Mouse (Mus musculus) kidney, embryonic 14.5 days (tissue): ENCODE measurements at regions not wholly inside any gene's neighbourhood (a gene's known extent, or its start where the extent isn't known, plus 50 kb on each side); places are given as distances from the start of the nearest gene placed in this dataset.
A peak's percentile ranks its signal among the peaks of the same experiment; 100 is the strongest.

Experiments
- ATAC-seq: fragments of 200-750 bp; cut with Nextera tagmentation; 2 replicates; pipeline ENCODE4 v1.8.0; 2017; ENCODE audit warnings: moderate number of reproducible peaks, mild to moderate bottlenecking, moderate TSS enrichment, moderate library complexity; ENCODE audit not compliant: low FRiP score, low TSS enrichment
- H3K27ac ChIP-seq: fragments of 300-500 bp; sonication (generic); 2 replicates; pipeline ENCODE4 v1.5.1; 2014; ENCODE audit warnings: low read depth, mild to moderate bottlenecking, low read length, moderate library complexity, mixed read lengths
- H3K27me3 ChIP-seq: fragments of 300-500 bp; sonication (generic); 2 replicates; pipeline ENCODE4 v1.6.1; 2014; ENCODE audit warnings: mild to moderate bottlenecking, low read length; ENCODE audit not compliant: control insufficient read depth, insufficient read depth
- H3K36me3 ChIP-seq: fragments of 300-500 bp; sonication (generic); 2 replicates; pipeline ENCODE4 v1.6.1; 2014; ENCODE audit warnings: low read length, mixed read lengths; ENCODE audit not compliant: control insufficient read depth, insufficient read depth
- H3K4me1 ChIP-seq: fragments of 300-500 bp; sonication (generic); 2 replicates; pipeline ENCODE4 v1.6.1; 2014; ENCODE audit warnings: low read length, mixed read lengths; ENCODE audit not compliant: control insufficient read depth, insufficient read depth
- H3K4me2 ChIP-seq: fragments of 300-500 bp; sonication (generic); replicated peaks from 2 replicates; pipeline ENCODE4 v1.6.1; 2014; ENCODE audit warnings: low read depth, mild to moderate bottlenecking, low read length
- H3K4me3 ChIP-seq: fragments of 300-500 bp; sonication (generic); 2 replicates; pipeline ENCODE4 v1.5.1; 2014; ENCODE audit warnings: mild to moderate bottlenecking, low read length
- H3K9ac ChIP-seq: fragments of 300-500 bp; sonication (generic); 2 replicates; pipeline ENCODE4 v1.6.1; 2014; ENCODE audit warnings: low read depth, mild to moderate bottlenecking, low read length, moderate library complexity
- H3K9me3 ChIP-seq: fragments of 300-500 bp; sonication (generic); 2 replicates; pipeline ENCODE4 v1.6.1; 2016; ENCODE audit warnings: low read length; ENCODE audit not compliant: control insufficient read depth
- WGBS: fragments of 180-500 bp; shearing (Covaris S2); extraction: QIAGEN DNeasy Blood & Tissue Kit; methylation state at CpG from one replicate; pipeline ENCODE4 v1.1.7; 2014; 5-methylcytosine and 5-hydroxymethylcytosine counted together

DNA sequence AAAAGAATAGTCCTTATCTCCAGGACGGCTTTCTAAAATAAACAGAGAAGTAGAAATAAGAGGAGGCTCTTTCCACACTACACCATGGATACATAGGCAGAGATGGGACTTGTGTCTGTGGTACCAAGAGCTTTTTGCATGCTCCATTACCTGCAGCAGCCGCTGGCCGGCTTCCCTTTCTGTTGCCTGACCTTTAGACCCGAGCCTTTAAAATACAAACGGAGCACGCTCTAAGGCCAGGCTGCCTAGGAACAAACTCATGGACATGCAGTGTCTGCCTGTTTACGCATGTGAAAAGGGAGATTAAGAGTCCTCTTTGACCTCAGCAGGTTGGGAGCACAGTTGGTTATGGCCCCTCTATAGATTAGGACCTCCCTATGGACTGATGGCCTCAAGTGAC is 81.1 kb upstream of the Egr2 start:
- Histone ChIP-seq H3K27ac (no peak overlapping the region), H3K36me3 (no peaks in the 10 kb centered on the region), H3K27me3 (no peaks in the 10 kb centered on the region), H3K9me3 (no peaks in the 10 kb centered on the region), H3K4me1 (no peaks in the 10 kb centered on the region), H3K4me3 (no peak overlapping the region), H3K4me2 (no peak overlapping the region), H3K9ac (no peak overlapping the region)
- WGBS = 18% methylated on average over 7 of the region's 7 CpGs
- peak; percentile 71; the same call in 1 of the 2 replicates for ATAC-seq

DNA sequence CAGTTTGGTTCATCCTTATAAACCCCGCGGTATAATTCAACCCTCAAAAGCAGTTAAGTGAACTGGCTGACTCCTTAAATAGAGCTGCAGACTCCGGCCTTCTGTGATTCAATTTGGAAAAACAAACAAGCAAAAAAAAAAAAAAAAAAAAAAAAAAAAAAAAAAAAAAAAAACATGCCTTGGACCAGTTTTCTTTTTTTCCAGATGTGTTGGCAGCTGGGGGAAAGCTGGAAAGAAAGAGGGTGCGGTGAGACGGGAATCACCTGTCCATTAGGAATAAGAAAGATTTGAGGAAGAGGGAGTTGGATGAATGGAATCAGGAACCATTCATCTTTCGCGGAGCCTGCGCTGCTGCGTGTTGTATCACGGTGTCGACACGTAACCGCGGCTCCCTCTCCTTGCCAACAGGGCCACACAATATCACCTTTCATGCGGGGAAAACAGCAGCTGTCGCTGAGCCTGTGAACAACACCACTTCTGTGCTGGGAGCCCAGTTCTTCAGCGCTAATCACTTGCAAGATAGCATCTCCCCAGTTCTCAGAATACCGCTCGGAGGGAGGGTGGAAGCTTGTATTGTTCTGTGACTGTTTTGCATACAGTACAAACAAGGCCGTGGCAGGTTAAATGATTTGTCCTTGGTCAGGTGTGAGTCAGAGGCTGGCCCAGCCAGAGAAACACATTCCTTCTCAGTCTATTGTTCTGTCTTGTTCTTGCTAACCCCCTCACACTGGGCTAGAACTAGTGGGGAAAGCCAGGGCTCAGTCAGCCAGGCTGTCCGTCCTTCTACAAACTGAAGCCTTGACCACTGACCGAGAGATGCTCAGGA is 76.6 kb upstream of the Egr2 start:
- Histone ChIP-seq H3K27ac (no peak overlapping the region), H3K4me2 (no peak overlapping the region), H3K4me3 (no peak overlapping the region), H3K9ac (no peak overlapping the region), H3K27me3 (no peaks in the 10 kb centered on the region), H3K36me3 (no peaks in the 10 kb centered on the region), H3K4me1 (no peaks in the 10 kb centered on the region), H3K9me3 (no peaks in the 10 kb centered on the region)
- no peak for ATAC-seq
- WGBS = 45% methylated on average over 22 of the region's 22 CpGs

DNA sequence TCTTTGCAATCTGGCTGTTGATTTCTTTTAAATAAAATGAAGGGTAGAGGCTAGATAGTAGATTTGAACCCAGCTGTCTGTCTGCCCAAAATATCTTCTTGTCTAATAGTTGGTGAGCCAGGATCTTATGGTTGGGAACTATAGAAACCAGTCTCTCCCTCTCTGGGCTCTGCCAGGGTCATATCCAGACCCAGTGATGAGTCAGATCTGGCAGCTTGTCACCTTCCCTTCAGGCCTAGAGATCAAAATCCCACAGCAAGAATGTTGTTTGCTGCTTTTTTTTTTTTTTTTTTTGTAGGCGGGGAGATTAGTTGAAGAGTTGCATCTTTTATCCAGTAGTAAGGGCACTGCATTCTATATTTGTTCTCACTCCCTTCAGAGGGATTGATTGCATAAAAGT is 74.0 kb upstream of the Egr2 start:
- H3K9ac ChIP-seq = no peak overlapping the region
- no peak overlapping the region for H3K27ac ChIP-seq
- H3K36me3 ChIP-seq = no peaks in the 10 kb centered on the region
- H3K4me2 ChIP-seq = no peak overlapping the region
- no peaks in the 10 kb centered on the region for H3K27me3 ChIP-seq
- H3K9me3 ChIP-seq = no peaks in the 10 kb centered on the region
- H3K4me1 ChIP-seq = no peaks in the 10 kb centered on the region
- no peak overlapping the region for H3K4me3 ChIP-seq
- no peak for ATAC-seq
- 100% methylated on average over 1 of the region's 1 CpGs for WGBS

DNA sequence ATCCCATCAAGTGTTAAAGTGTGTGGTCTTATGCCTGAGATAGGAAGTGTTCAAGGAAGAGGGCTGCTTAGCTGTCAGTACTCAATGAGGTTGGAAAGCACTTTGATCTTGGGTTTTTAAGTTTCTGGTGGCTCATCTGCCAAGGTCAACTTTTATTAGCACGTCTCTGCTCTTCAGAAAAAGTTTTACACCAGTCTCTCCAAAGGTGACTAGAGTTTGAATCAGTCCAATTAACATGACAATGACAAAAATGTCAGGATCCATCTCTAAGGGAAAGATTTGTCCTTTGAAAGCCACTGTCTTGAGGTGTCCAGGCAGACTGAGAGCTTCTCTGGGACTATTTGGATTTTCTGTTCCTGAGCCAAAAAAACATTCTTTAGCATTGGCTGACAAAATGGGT is 73.4 kb upstream of the Egr2 start:
- no peaks in the 10 kb centered on the region for H3K4me1 ChIP-seq
- no peak overlapping the region for H3K4me3 ChIP-seq
- H3K9me3 ChIP-seq = no peaks in the 10 kb centered on the region
- no peaks in the 10 kb centered on the region for H3K36me3 ChIP-seq
- no peak overlapping the region for H3K27ac ChIP-seq
- no peak overlapping the region for H3K9ac ChIP-seq
- 27% methylated on average over 1 of the region's 1 CpGs for WGBS
- no peak overlapping the region for H3K4me2 ChIP-seq
- no peak for ATAC-seq
- no peaks in the 10 kb centered on the region for H3K27me3 ChIP-seq

DNA sequence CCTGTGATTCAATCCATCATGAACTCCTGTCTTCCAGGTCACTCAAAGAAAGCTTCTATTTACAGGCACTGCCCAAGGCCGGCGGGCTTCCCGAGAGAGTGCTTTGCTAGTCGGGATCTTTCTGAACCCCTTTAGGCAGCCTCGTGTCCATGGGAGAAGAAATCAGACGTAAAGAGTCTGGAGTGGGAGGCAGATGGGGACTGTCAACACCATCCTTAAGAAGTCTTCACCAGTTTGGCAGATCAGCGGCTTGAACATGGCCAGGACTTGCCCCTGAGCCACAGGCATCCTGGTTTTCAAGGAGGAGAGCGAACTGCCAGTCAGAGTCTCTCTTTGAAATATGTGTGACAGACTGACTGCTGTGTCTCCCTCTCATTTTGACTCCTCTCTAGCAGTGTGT is 66.6 kb upstream of the Egr2 start:
- Histone ChIP-seq H3K4me1 (no peaks in the 10 kb centered on the region), H3K4me2 (no peak overlapping the region), H3K36me3 (no peaks in the 10 kb centered on the region), H3K9me3 (no peaks in the 10 kb centered on the region), H3K27me3 (no peaks in the 10 kb centered on the region), H3K9ac (no peak overlapping the region), H3K27ac (no peak overlapping the region), H3K4me3 (no peak overlapping the region)
- 56% methylated on average over 8 of the region's 8 CpGs for WGBS
- no peak for ATAC-seq

DNA sequence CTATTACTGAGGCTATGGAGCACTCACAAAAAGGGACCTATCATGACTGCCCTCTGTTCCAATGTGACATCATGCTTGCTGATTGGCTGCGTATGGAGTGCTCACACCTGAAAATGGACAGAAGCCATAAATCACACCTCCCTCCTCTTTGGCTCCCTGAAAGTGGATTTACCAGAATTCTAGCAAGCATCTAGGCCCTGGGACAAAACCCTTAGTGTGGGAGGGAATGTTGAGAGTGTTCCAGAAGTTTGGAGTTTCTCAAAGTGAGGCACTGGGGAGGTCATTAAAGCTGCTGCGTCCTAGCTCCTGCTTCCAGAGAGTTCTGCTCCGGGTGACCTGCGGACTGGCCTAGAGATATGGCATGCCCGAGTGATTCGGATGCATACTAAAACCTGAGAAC is 62.3 kb upstream of the Egr2 start:
- Histone ChIP-seq H3K4me3 (no peak overlapping the region), H3K9me3 (no peaks in the 10 kb centered on the region), H3K36me3 (no peaks in the 10 kb centered on the region), H3K4me1 (no peaks in the 10 kb centered on the region), H3K27ac (no peak overlapping the region), H3K27me3 (no peaks in the 10 kb centered on the region), H3K4me2 (no peak overlapping the region), H3K9ac (no peak overlapping the region)
- no peak for ATAC-seq
- WGBS = 73% methylated on average over 6 of the region's 6 CpGs

DNA sequence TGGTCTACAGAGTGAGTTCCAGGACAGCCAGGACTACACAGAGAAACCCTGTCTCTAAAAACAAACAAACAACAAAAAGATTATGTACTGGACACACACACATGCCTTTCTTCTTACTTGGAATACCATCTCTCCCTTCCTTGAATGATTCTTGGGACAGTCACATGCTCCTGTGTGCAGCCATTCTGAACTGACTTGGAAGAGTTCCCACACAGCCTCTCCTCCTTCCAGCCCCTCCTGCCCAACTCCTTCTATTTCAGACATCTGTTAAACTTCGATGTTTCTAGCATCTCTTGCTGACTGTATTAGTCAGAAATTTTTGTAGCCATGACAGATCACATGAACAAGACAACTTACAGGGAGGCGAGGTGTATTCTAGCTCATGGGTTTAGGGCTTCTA is 60.9 kb upstream of the Egr2 start:
- ATAC-seq = no peak
- Histone ChIP-seq H3K9ac (no peak overlapping the region), H3K27me3 (no peaks in the 10 kb centered on the region), H3K27ac (no peak overlapping the region), H3K4me3 (no peak overlapping the region), H3K4me1 (no peaks in the 10 kb centered on the region), H3K9me3 (no peaks in the 10 kb centered on the region), H3K36me3 (no peaks in the 10 kb centered on the region), H3K4me2 (no peak overlapping the region)
- 83% methylated on average over 2 of the region's 2 CpGs for WGBS

DNA sequence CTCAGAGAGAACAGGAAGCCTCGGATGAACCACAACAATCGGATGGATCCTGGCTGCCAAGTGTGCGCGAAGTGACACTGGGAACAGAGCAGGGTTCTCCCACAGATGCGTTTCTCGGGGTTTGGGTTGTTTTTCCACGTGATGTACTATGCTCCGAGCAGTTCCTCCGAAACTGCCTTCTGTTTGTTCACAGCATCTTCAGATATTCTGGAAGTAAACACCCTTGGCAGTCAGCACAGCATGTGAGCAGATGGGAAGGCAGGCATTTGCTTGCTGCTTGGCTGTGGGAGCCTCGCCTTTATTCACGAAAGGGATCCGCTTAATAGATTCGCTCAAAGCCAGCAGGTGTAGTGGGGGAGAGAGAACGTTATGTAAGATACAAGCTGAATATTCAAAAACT is 53.0 kb upstream of the Egr2 start:
- no peak for ATAC-seq
- WGBS = 71% methylated on average over 14 of the region's 14 CpGs

DNA sequence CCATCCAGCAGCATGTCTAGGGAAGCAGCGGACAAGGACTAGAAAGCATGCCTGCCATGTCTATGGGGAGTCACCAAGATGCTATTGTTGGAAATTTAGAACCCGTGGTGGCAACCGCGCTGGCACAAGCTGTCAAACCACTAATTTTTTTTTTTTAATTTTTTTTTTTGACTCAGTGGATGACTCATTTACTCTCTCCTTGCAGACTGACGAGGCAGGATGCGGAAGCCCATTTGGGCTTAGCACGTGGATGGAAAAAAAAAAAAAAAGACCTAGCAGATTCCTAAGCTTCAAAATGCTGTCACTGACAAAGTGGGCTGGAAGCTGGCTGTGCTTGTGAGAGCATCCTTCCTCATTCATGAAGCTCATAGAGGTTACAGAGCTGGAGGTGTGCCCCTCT is 51.9 kb upstream of the Egr2 start:
- H3K4me3 ChIP-seq = no peak overlapping the region
- no peaks in the 10 kb centered on the region for H3K4me1 ChIP-seq
- H3K9me3 ChIP-seq = peaks cover 8% of the 10 kb centered on the region; the same call in 1 of the 2 replicates
- no peak overlapping the region for H3K9ac ChIP-seq
- no peak overlapping the region for H3K4me2 ChIP-seq
- H3K36me3 ChIP-seq = no peaks in the 10 kb centered on the region
- no peaks in the 10 kb centered on the region for H3K27me3 ChIP-seq
- no peak overlapping the region for H3K27ac ChIP-seq
- 86% methylated on average over 7 of the region's 7 CpGs for WGBS
- ATAC-seq = no peak

More for the DNA sequence above, 53.0 kb upstream of the Egr2 start:
- peaks cover 8% of the 10 kb centered on the region; the same call in 1 of the 2 replicates for H3K9me3 ChIP-seq
- H3K4me3 ChIP-seq = no peak overlapping the region
- H3K4me2 ChIP-seq = no peak overlapping the region
- no peaks in the 10 kb centered on the region for H3K36me3 ChIP-seq
- no peak overlapping the region for H3K27ac ChIP-seq
- no peaks in the 10 kb centered on the region for H3K4me1 ChIP-seq
- no peak overlapping the region for H3K9ac ChIP-seq
- no peaks in the 10 kb centered on the region for H3K27me3 ChIP-seq
